Mouse (Mus musculus) subcutaneous adipose tissue, adult 2 months (tissue): ENCODE measurements around the gene Gm49359. TPM values are rescaled to one million over a fixed set of nuclear protein-coding genes. Genes with fewer than 3 reads are reported as not detected.

Source experiments
- polyA plus RNA-seq: library from polyadenylated mRNA; depleted of rRNA; stranded (reverse); fragments of >200 nt; gene quantifications from 2 replicates; pipeline ENCODE4 v1.2.3, GENCODE M21; 2012; ENCODE audit warnings: low replicate concordance; rRNA removed

Gm49359 gene
- polyA plus RNA-seq: 1.1 TPM in 2 replicates

GRCm38 (mm10) chr13:62466424-62467334 lies at the start of gene Gm49359:
Gm49359 (minus strand) TSS chr13:62466832.

Other genes starting within 250 kb of the Gm49359 start
- 0.33 and 1.0 TPM in 2 replicates for gene Gm3604, start 83.7 kb downstream of the Gm49359 start, polyA plus RNA-seq
- gene Zfp935, start 91.7 kb upstream of the Gm49359 start, polyA plus RNA-seq: not detected in 2 replicates
- gene Zfp934, start 104.4 kb upstream of the Gm49359 start, polyA plus RNA-seq: 1.1 and 1.5 TPM in 2 replicates
- 0.36 and 0.64 TPM in 2 replicates for gene 6720489N17Rik, start 157.3 kb upstream of the Gm49359 start, polyA plus RNA-seq